Mouse (Mus musculus) G1E (cell line): ENCODE results near the gene Acsl6.
"Not testable (repeated sequence)": the region's sequence is repeated elsewhere in the genome, so short reads cannot be mapped to it uniquely, and the experiment has no call there.

ENCODE experiments used
- CTCF ChIP-seq: IDR thresholded peaks from 2 replicates; pipeline ENCODE4 v1.5.1; 2012; ENCODE audit warnings: low read depth, low read length, inconsistent platforms, mixed read lengths
- GATA1 ChIP-seq: IDR thresholded peaks from 2 replicates; pipeline ENCODE4 v1.6.1; 2012; ENCODE audit warnings: borderline replicate concordance, low read length, inconsistent platforms, mixed read lengths
- GATA2 ChIP-seq: IDR thresholded peaks from 2 replicates; pipeline ENCODE4 v1.6.1; 2012; ENCODE audit warnings: low read depth, low read length, inconsistent platforms, borderline replicate concordance
- POLR2AphosphoS5 ChIP-seq: IDR thresholded peaks from 2 replicates; pipeline ENCODE4 v1.6.1; 2012; ENCODE audit warnings: low read depth, low read length, inconsistent platforms; ENCODE audit not compliant: insufficient replicate concordance
- TAL1 ChIP-seq: conservative IDR thresholded peaks from 2 replicates; pipeline ENCODE4 v1.6.1; 2012; ENCODE audit warnings: low read depth, low read length, inconsistent platforms, mixed read lengths

- not testable (repeated sequence) for TF ChIP-seq CTCF, TAL1, GATA1, POLR2AphosphoS5, GATA2
Measured at GRCm38 (mm10) chr11:54400803-54401202, 97.2 kb downstream of the Acsl6 start.
